Mouse (Mus musculus): ENCODE data around the gene Mia3. TPM values are rescaled to one million over a fixed set of nuclear protein-coding genes. Genes with fewer than 3 reads are reported as not detected.
"Not testable (repeated sequence)": the region's sequence is repeated elsewhere in the genome, so short reads cannot be mapped to it uniquely, and the experiment has no call there.

Gene Mia3
- total RNA-seq, 2 experiments from 2014 or later, result 219 to 226 TPM

DNA sequence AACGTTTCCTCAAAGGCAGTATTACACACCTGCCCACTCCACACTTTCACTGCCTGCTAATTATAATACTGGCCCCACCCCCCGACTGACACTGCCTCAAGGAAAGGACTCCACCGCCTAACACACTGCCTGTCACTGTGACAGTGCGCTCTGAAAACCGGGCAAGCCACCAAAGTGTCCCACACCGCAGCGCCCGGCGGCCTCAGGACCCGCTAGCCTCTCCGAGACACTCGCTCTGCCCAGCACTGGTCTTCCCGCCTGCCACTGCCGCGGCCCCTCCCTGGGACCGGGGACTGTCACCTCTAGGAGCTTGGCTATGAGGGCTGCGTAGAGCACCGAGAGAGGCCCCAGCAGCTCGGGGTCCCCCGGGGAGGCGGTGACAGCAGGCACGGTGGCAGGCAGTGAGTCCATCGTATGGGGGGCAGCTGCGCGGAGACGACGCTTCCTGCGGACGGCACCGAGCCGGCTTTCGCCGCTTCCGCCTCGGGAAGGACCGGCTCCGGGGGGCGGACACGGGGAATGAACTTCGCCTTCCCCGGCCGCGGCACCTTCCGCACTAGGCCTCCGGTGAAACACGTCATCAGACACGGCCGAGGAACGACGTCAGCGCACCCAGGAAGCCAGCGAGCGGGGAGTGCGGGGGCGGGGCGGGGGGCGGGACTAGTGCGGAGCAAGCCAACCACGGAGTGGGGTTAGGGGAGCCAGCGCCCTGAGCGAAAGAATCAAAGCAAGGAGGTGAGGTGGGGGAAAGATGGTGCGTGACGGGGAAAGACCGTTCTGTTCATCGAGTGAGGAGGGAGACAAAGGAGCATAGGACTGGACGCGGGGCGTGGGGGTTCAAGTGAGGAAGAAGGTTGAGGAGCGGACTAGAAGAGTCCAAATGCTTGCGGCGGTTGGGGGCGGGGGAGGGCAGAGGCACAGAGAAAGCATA, 24.2 kb downstream of the Mia3 start:
- DNase-seq, result peak; percentile 85 to 86

DNA sequence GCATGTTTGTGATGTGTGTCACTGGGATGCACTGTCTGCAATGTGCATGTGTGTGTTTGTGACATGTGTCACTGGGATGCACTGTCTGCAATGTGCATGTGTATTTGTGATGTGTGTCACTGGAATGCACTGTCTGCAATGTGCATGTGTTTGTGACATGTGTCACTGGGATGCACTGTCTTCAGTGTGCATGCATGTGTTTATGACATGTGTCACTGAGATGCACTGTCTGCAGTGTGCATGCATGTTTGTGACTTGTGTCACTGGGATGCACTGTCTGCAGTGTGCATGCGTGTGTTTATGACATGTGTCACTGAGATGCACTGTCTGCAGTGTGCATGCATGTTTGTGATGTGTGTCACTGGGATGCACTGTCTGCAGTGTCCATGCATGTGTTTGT, 26.5 kb downstream of the Mia3 start:
- DNase-seq, result not testable (repeated sequence)

- no peak for DNase-seq
Measured at GRCm38 (mm10) chr1:183327171-183327570, 42.2 kb downstream of the Mia3 start.

- DNase-seq, result no peak
Measured at GRCm38 (mm10) chr1:183324433-183324832, 44.9 kb downstream of the Mia3 start.

DNA sequence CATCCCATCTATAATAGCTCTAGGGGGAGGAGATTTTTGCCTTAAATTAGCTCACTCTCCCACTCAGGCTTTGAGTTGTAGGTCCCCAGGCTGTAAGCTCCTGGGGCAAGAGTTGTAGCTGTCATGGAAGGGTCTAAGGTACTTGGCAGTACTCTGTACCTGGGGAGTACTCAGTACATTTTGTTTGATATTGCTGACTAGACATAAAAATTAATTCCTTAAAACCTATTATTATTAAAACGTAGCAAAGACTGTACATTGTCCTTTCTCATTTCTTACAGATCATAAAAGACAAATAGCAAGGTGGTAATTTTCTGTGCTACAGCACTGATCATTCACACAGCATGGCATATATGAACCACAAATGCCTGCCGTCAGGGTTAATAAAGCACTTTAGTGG, 45.4 kb downstream of the Mia3 start:
- no peak for DNase-seq

GRCm38 (mm10) chr1:183322496-183322895, 46.9 kb downstream of the Mia3 start:
- not testable (repeated sequence) for DNase-seq

- DNase-seq, result no peak
Measured at GRCm38 (mm10) chr1:183320708-183321107, 48.6 kb downstream of the Mia3 start.

DNA sequence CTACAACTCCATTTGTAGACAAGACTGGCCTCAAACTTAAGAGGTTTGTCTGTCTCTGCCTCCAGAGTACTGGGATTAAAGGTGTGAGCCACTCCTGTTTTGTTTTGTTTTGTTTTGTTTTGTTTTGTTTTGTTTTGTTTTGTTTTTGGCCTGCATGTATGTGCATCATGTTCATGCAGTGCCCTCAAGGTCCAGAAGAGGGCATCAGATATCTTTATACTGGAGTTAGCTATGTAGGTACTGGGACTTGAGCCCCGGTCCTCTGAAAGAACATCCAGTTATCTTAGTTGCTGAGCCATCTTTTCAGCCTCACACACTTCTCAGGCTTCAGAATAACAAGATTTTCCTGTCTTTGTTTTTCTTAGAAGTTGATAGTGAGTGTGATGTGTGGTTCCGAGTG, 53.6 kb downstream of the Mia3 start:
- no peak for DNase-seq

DNA sequence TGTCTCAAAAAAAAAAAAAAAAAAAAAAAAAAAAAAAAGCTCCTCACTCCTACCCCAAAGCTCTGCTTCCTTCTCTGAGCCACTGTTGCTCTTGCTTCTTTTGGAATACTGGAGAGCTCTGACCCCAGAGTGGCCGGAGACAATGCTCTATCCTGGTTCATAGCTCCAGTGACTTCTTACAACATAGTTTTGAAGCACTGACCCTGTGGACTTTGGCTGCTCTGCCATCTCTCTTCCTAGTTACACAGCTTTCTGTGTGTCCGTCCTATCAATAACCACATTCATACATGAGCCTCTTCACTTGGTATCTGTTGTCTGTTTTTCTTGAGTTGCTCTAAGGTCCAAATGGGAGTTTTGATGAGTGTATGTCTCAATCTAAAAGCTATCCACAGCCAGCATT, 57.3 kb downstream of the Mia3 start:
- no peak for DNase-seq

- DNase-seq, result not testable (repeated sequence)
Measured at GRCm38 (mm10) chr1:183309601-183310000, 59.8 kb downstream of the Mia3 start.

- no peak for DNase-seq
Measured at GRCm38 (mm10) chr1:183308476-183308875, 60.9 kb downstream of the Mia3 start.

GRCm38 (mm10) chr1:183307555-183307954, 61.8 kb downstream of the Mia3 start:
- DNase-seq, result no peak

DNA sequence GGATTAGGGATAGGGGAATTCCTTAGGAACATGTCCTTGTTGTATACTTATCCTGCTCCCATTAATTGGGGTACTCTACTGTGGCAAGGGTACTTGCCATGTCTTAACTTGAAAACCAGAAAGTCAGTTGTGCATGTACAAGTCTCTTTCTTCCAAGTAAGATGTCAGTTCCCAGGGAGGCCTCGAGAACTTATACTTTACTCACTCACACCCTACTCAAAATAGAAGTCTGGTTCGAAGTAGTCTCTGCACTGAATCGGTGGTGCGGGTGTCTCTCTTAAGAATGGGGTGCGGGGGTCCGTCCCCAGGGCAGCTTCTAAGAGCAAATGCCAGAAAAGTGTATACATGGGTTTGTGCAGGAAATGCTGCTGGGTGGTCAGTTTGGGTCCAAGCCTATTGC, 70.2 kb downstream of the Mia3 start:
- peak; percentile 86 to 93 for DNase-seq

- DNase-seq, result peak; percentile 21 to 22
Measured at GRCm38 (mm10) chr1:183297886-183298489, 71.4 kb downstream of the Mia3 start.

GRCm38 (mm10) chr1:183297473-183297885, 71.9 kb downstream of the Mia3 start:
- peak in 1 of 2 experiments; percentile 35 for DNase-seq

- DNase-seq, result peak; percentile 93 to 94
Measured at GRCm38 (mm10) chr1:183296877-183297383, 72.4 kb downstream of the Mia3 start, which contains the start of gene Brox. Brox (minus strand) TSS chr1:183297269.

DNA sequence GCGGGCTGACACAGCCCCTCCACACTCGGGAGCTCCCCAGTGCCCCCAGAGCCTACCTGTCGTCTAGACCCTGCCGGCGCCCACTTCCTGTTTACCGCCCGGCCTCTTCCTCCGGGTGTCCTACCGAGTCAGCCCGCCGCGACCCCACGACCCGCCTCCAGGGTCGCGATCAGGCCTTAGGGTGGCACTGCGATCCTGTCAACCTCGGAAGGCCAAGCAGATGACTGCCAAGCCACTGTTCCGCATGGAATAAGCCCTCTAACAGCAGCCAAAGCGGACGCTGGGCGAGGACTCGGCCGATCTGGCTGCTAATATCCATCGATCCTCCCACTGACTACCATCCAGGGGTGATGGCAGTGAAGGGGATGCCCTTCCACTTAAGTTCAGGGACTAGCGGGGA, 72.9 kb downstream of the Mia3 start, which contains the start of gene Aida:
Aida (plus strand) TSS at position 126 of the 400 bp plus-strand sequence.
- DNase-seq, result no peak

DNA sequence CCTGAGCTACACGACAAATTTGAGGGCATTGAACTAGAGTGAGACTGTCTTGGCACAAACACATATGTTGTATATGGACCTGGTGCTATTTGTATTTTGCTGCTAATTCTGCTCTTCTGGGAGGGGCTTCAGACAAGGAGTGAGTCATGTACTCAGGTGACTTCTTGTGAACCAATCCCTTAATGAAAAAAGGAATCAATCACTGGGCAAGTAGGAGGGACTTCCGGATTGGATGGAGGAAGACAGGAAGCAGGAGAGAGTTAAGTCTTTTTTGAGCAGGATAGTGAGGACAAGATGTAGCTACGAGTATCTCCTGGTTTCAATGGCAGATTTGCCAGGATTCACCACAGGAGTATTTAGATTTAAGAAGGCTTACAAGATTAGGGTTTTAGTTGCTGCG, 79.8 kb downstream of the Mia3 start:
- no peak for DNase-seq

- DNase-seq, result no peak
Measured at GRCm38 (mm10) chr1:183288351-183288750, 81.0 kb downstream of the Mia3 start.
